Mouse (Mus musculus): ENCODE results near the gene Arpc1b.

DNA sequence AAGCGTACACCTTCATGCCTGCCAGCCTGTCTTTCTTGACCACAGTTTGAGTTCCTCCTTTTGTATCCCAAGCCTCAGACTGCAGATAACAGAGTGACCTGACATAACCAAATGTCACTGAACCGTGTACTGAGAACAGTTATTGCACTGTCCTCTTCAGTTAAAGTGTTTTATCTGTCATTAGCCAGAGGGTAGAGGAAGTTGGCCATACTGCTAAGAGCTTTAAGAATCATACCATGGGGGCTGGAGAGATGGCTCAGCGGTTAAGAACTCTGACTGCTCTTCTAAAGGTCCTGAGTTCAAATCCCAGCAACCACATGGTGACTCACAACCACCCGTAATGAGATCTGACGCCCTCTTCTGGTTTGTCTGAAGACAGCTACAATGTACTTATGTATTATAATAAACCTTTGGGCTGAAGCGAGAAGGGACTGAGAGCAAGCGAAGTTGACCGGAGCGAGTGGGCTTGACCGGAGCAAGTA is 15.6 kb upstream of the Arpc1b start:
- TF ChIP-seq CTCF (IDR thresholded peaks at IDR 0.05; ENCODE audit: low read depth) (0 out of 2 replicates have a peak, but pooled peaks have one; percentile 11), EP300 (optimal IDR thresholded peaks at IDR 0.05) (no peak)
